Mouse (Mus musculus) lung, postnatal 0 days (tissue): Measurements from ENCODE around the gene Snx4. TPM values are rescaled to one million over a fixed set of nuclear protein-coding genes. Genes with fewer than 3 reads are reported as not detected.

Experiments used
- ATAC-seq: fragments of 200-750 bp; cut with Nextera tagmentation; 2 replicates; pipeline ENCODE4 v1.8.0; 2017; ENCODE audit warnings: moderate library complexity
- DNase-seq: peaks from one replicate; pipeline ENCODE4 v3.0.0-alpha.2; 2016; ENCODE audit warnings: low spot score
- H3K27ac ChIP-seq: fragments of 300-500 bp; sonication (generic); 2 replicates; pipeline ENCODE4 v1.5.1; 2014; ENCODE audit warnings: antibody characterized with exemption, mild to moderate bottlenecking, low read length, mixed read lengths
- H3K27me3 ChIP-seq: fragments of 300-500 bp; sonication (generic); replicated peaks from 2 replicates; pipeline ENCODE4 v1.6.1; 2014; ENCODE audit warnings: low read length, mixed read lengths; ENCODE audit not compliant: insufficient read depth
- H3K36me3 ChIP-seq: fragments of 300-500 bp; sonication (generic); 2 replicates; pipeline ENCODE4 v1.6.1; 2014; ENCODE audit warnings: low read length, mixed read lengths; ENCODE audit not compliant: insufficient read depth
- H3K4me1 ChIP-seq: fragments of 300-500 bp; sonication (generic); 2 replicates; pipeline ENCODE4 v1.6.1; 2014; ENCODE audit warnings: antibody characterized with exemption, low read depth, low read length, mixed read lengths; ENCODE audit not compliant: insufficient read depth
- H3K4me2 ChIP-seq: fragments of 300-500 bp; sonication (generic); replicated peaks from 2 replicates; pipeline ENCODE4 v1.6.1; 2014; ENCODE audit warnings: low read depth, mild to moderate bottlenecking, low read length, moderate library complexity, mixed read lengths
- H3K4me3 ChIP-seq: fragments of 300-500 bp; sonication (generic); 2 replicates; pipeline ENCODE4 v1.5.1; 2014; ENCODE audit warnings: low read depth, low read length
- H3K9ac ChIP-seq: fragments of 300-500 bp; sonication (generic); replicated peaks from 2 replicates; pipeline ENCODE4 v1.6.1; 2014; ENCODE audit warnings: low read depth, mild to moderate bottlenecking
- H3K9me3 ChIP-seq: fragments of 300-500 bp; sonication (generic); 2 replicates; pipeline ENCODE4 v1.6.1; 2016; ENCODE audit warnings: low read length, mixed read lengths
- CTCF ChIP-seq: IDR thresholded peaks from 2 replicates; pipeline ENCODE4 v1.5.1; 2016; ENCODE audit warnings: antibody characterized with exemption, mild to moderate bottlenecking
- EP300 ChIP-seq: IDR thresholded peaks from 2 replicates; pipeline ENCODE4 v1.6.1; 2016; ENCODE audit warnings: antibody characterized with exemption, mild to moderate bottlenecking, control low read depth
- WGBS: fragments of 180-500 bp; shearing (Covaris S2); extraction: QIAGEN DNeasy Blood & Tissue Kit; methylation state at CpG from one replicate; pipeline ENCODE4 v1.1.7; 2014; 5-methylcytosine and 5-hydroxymethylcytosine counted together
- polyA plus RNA-seq: library from polyadenylated mRNA; unstranded; fragments of >200 nt; fragmentation: Nextera tagmentation; extraction: Ambion mirVana; gene quantifications from 2 replicates; pipeline ENCODE4 v1.2.1, GENCODE M21; 2015

Gene Snx4
- polyA plus RNA-seq, 1 experiment from 2014 or later, result 121 TPM

DNA sequence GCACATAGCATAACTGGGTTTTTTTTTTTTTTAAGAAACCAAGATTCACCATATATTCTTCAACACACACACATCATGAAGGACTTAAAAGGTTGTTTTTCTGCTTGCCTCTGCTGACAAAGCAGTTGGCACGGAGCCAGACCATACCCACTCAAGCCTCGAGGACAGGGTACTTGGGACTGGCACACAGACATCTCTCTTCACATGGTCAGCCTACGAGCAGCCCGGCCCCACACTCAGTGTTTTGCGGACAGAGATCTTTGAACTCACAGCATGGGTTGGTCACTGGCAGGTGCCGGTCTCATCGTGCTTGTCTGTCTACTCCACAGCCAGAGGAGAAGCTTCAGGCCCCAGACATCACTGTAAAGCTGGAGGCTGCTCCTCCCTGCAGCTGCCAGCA is 56.5 kb downstream of the Snx4 start:
- DNase-seq, result peak; percentile 35
- 56% methylated on average over 7 of the region's 7 CpGs for WGBS

DNA sequence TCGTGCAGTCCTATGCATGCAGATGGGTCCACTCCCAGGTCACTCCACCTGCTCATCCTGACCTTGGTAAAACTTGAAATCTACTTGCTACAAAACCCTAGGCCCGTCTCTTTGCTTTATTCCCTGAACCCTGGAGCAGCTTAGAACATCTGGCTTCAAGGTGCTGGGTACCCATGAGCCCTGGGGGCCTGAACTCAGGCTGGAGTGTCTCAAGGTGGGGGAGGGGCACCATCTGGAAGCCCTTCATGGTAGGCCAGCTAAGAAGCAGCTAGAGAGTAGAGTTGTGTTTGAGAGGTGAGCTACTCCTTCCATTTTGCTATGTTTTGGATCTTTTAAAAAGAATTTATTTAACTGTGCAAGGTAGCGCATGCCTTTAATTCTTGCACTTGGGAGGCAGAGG is 57.8 kb downstream of the Snx4 start:
- no peak for TF ChIP-seq CTCF
- Histone ChIP-seq H3K4me1 (no peaks in the 10 kb centered on the region), H3K9me3 (no peaks in the 10 kb centered on the region), H3K9ac (no peak overlapping the region), H3K27ac (no peak overlapping the region), H3K27me3 (no peaks in the 10 kb centered on the region), H3K36me3 (peaks cover 6% of the 10 kb centered on the region; the same call in 1 of the 2 replicates), H3K4me2 (no peak overlapping the region), H3K4me3 (no peak overlapping the region)
- WGBS, result 85% methylated on average over 3 of the region's 3 CpGs
- no peak for ATAC-seq
- DNase-seq, result no peak

More for the DNA sequence above, 56.5 kb downstream of the Snx4 start:
- Histone ChIP-seq H3K9ac (no peak overlapping the region), H3K27ac (no peak overlapping the region), H3K9me3 (no peaks in the 10 kb centered on the region), H3K27me3 (no peaks in the 10 kb centered on the region), H3K36me3 (peaks cover 6% of the 10 kb centered on the region; the same call in 1 of the 2 replicates), H3K4me2 (no peak overlapping the region), H3K4me3 (no peak overlapping the region), H3K4me1 (no peaks in the 10 kb centered on the region)
- peak; percentile 55 for ATAC-seq
- TF ChIP-seq CTCF, result no peak
- no peak for TF ChIP-seq EP300

DNA sequence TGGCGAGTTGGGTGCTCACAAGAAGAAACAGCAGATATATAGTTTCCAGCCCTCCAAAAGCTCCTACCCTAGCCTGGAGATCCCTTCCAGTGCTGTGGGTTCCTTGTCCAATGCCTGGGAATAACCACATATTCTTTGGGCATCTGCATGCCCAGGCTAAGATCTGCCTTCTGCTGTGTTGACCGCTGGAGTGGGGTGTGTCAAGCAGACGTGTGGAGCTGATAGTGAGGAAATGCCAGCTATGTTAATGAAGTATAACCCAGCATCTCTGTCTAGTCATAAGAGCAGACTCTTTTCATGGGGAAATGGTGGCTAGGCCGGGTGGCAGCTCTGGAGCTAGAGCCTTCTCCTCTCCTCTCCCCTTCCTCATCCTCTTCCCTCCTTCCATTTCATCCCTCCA is 64.4 kb downstream of the Snx4 start:
- no peak overlapping the region for H3K9ac ChIP-seq
- TF ChIP-seq CTCF (no peak), EP300 (no peak)
- no peaks in the 10 kb centered on the region for H3K27me3 ChIP-seq
- ATAC-seq (no peak), DNase-seq (no peak)
- H3K4me2 ChIP-seq, result no peak overlapping the region
- H3K36me3 ChIP-seq, result no peaks in the 10 kb centered on the region
- no peak overlapping the region for H3K4me3 ChIP-seq
- H3K4me1 ChIP-seq, result no peaks in the 10 kb centered on the region
- H3K27ac ChIP-seq, result no peak overlapping the region
- 84% methylated on average over 4 of the region's 4 CpGs for WGBS
- no peaks in the 10 kb centered on the region for H3K9me3 ChIP-seq

DNA sequence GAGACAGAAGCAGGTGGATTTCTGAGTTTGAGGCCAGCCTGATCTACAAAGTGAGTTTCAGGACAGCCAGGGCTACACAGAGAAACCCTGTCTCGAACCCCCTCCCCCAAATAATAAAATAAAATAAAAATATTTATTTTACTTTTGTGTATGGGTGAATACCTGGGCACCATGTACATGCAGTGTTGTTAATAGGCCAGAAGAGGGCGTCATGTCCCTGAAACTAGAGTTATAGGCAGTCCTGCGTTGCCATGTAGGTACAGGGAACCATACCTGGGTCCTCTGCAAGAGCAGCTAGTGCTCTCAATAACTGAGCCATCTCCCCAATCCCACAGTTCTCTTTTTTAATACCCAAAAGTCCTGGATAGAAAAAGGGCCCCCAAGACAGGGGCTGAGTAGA is 66.4 kb downstream of the Snx4 start:
- peak; percentile 22; the same call in 1 of the 2 replicates for TF ChIP-seq CTCF
- TF ChIP-seq EP300, result no peak
- whole genome bisulfite sequencing, result 61% methylated on average over 3 of the region's 3 CpGs

DNA sequence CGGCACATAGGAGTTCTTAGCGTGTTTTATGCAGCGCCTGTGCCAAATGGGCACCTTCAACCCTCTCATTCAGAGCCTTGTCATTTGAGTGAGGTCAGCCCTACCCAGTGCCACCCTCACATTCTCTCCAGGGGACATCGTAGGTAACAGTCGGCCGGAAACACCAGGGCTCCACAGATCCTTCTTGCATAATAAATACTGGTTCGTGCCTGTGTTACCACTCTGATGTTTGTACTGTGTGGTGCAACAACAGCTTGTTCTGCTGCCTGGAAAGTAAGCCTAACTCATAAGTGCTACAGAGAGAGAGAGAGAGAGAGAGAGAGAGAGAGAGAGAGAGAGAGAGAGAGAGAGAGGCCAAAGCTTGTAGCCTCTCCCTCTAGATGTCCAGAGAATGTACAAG is 66.8 kb downstream of the Snx4 start:
- no peak overlapping the region for H3K9ac ChIP-seq
- WGBS, result 73% methylated on average over 7 of the region's 7 CpGs
- no peaks in the 10 kb centered on the region for H3K4me1 ChIP-seq
- H3K4me2 ChIP-seq, result no peak overlapping the region
- H3K27me3 ChIP-seq, result no peaks in the 10 kb centered on the region
- H3K36me3 ChIP-seq, result no peaks in the 10 kb centered on the region
- no peak overlapping the region for H3K4me3 ChIP-seq
- peak; percentile 26; the same call in 1 of the 2 replicates for ATAC-seq
- no peak for DNase-seq
- H3K9me3 ChIP-seq, result no peaks in the 10 kb centered on the region
- TF ChIP-seq EP300 (no peak), CTCF (no peak)
- no peak overlapping the region for H3K27ac ChIP-seq

More for the DNA sequence above, 66.4 kb downstream of the Snx4 start:
- Histone ChIP-seq H3K27ac (no peak overlapping the region), H3K4me3 (no peak overlapping the region), H3K36me3 (no peaks in the 10 kb centered on the region), H3K9me3 (no peaks in the 10 kb centered on the region), H3K4me1 (no peaks in the 10 kb centered on the region), H3K4me2 (no peak overlapping the region), H3K27me3 (no peaks in the 10 kb centered on the region), H3K9ac (no peak overlapping the region)
- no peak for DNase-seq
- no peak for ATAC-seq

DNA sequence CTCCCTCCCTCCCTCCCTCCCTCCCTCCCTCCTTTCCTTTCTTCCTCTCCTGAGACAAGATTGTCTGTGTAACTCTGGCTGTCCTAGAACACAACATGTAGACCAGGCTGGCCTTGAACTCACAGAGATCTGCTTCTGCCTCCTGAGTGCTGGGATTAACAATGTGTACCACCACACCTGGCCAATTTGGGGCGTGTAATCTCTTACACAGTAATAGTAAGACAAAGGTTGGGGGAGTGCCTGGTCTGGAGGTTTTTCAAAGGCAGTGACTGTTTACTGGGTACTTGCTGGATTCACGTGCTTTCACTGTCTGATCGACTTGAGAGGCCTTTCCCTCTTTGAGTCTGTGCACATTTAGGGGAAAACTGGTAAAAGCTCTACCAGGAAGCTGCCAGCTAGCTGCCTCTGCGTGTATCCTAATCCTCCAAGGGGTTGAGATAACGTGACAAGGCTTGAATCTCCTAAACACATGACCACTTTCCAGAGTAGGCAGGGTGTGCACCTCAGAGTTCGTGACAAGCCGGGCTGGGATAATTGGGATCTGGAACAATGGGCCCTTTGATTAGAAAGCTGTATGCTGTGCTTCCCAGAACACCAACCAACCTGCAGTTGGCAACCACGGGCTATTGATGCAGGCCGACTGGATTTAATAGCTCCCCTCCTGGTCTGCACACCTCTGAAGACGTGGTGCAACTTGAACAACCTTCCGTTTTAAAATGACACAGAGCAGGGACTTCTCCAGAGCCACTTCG is 74.6 kb downstream of the Snx4 start:
- H3K36me3 ChIP-seq, result no peaks in the 10 kb centered on the region
- no peak for TF ChIP-seq CTCF
- TF ChIP-seq EP300, result no peak
- ATAC-seq (no peak), DNase-seq (no peak)
- H3K9ac ChIP-seq, result no peak overlapping the region
- no peaks in the 10 kb centered on the region for H3K9me3 ChIP-seq
- no peak overlapping the region for H3K4me2 ChIP-seq
- H3K4me1 ChIP-seq, result no peaks in the 10 kb centered on the region
- H3K4me3 ChIP-seq, result no peak overlapping the region
- WGBS, result 50% methylated on average over 12 of the region's 12 CpGs
- no peak overlapping the region for H3K27ac ChIP-seq
- H3K27me3 ChIP-seq, result no peaks in the 10 kb centered on the region
